Mouse (Mus musculus) stomach, embryonic 16.5 days (tissue): ENCODE results near the gene Pdzk1. TPM values are rescaled to one million over a fixed set of nuclear protein-coding genes. Genes with fewer than 3 reads are reported as not detected.

Experiments
- ATAC-seq: fragments of 200-750 bp; cut with Nextera tagmentation; 2 replicates; pipeline ENCODE4 v1.8.0; 2017; ENCODE audit warnings: moderate number of reproducible peaks, moderate TSS enrichment; ENCODE audit not compliant: insufficient read depth, low FRiP score
- H3K27ac ChIP-seq: fragments of 300-500 bp; sonication (generic); 2 replicates; pipeline ENCODE4 v1.5.1; 2014; ENCODE audit warnings: low read length
- H3K27me3 ChIP-seq: fragments of 300-500 bp; sonication (generic); 2 replicates; pipeline ENCODE4 v1.6.1; 2014; ENCODE audit warnings: low read length, control low read depth, mixed read lengths; ENCODE audit not compliant: control insufficient read depth, insufficient read depth
- H3K36me3 ChIP-seq: fragments of 300-500 bp; sonication (generic); 2 replicates; pipeline ENCODE4 v1.6.1; 2014; ENCODE audit warnings: low read length; ENCODE audit not compliant: control insufficient read depth, insufficient read depth
- H3K4me1 ChIP-seq: fragments of 300-500 bp; sonication (generic); 2 replicates; pipeline ENCODE4 v1.6.1; 2014; ENCODE audit warnings: low read length, control low read depth, mixed read lengths; ENCODE audit not compliant: control insufficient read depth, insufficient read depth
- H3K4me2 ChIP-seq: fragments of 300-500 bp; sonication (generic); 2 replicates; pipeline ENCODE4 v1.6.1; 2014; ENCODE audit warnings: low read depth, low read length, mixed read lengths
- H3K4me3 ChIP-seq: fragments of 300-500 bp; sonication (generic); replicated peaks from 2 replicates; pipeline ENCODE4 v1.5.1; 2014; ENCODE audit warnings: mild to moderate bottlenecking, low read length
- H3K9ac ChIP-seq: fragments of 300-500 bp; sonication (generic); 2 replicates; pipeline ENCODE4 v1.6.1; 2014; ENCODE audit warnings: low read length
- H3K9me3 ChIP-seq: fragments of 300-500 bp; sonication (generic); replicated peaks from 2 replicates; pipeline ENCODE4 v1.6.1; 2016; ENCODE audit warnings: low read length, control low read depth; ENCODE audit not compliant: control insufficient read depth
- WGBS: fragments of 180-500 bp; shearing (Covaris S2); extraction: QIAGEN DNeasy Blood & Tissue Kit; methylation state at CpG from one replicate; pipeline ENCODE4 v1.1.7; 2014; 5-methylcytosine and 5-hydroxymethylcytosine counted together
- polyA plus RNA-seq: library from polyadenylated mRNA; unstranded; fragments of >200 nt; fragmentation: Nextera tagmentation; extraction: Ambion mirVana; gene quantifications from 2 replicates; pipeline ENCODE4 v1.2.1, GENCODE M21; 2015

Pdzk1 gene
- polyA plus RNA-seq, 1 experiment from 2014 or later: 5.2 TPM

GRCm38 (mm10) chr3:96847661-96848060 lies 18.6 kb downstream of the Pdzk1 start:
- Histone ChIP-seq H3K36me3 (no peaks in the 10 kb centered on the region), H3K9me3 (no peaks in the 10 kb centered on the region), H3K9ac (no peak overlapping the region), H3K27me3 (no peaks in the 10 kb centered on the region), H3K4me3 (no peak overlapping the region), H3K4me1 (no peaks in the 10 kb centered on the region), H3K27ac (no peak overlapping the region), H3K4me2 (no peak overlapping the region)
- WGBS: 30% methylated on average over 6 of the region's 6 CpGs
- ATAC-seq: no peak

- Histone ChIP-seq H3K27ac (no peak overlapping the region), H3K4me2 (no peak overlapping the region), H3K4me1 (no peaks in the 10 kb centered on the region), H3K9me3 (no peaks in the 10 kb centered on the region), H3K27me3 (no peaks in the 10 kb centered on the region), H3K36me3 (no peaks in the 10 kb centered on the region), H3K9ac (no peak overlapping the region), H3K4me3 (no peak overlapping the region)
- no peak for ATAC-seq
- WGBS: 84% methylated on average over 7 of the region's 8 CpGs
Measured at GRCm38 (mm10) chr3:96848470-96848869, 19.4 kb downstream of the Pdzk1 start.

DNA sequence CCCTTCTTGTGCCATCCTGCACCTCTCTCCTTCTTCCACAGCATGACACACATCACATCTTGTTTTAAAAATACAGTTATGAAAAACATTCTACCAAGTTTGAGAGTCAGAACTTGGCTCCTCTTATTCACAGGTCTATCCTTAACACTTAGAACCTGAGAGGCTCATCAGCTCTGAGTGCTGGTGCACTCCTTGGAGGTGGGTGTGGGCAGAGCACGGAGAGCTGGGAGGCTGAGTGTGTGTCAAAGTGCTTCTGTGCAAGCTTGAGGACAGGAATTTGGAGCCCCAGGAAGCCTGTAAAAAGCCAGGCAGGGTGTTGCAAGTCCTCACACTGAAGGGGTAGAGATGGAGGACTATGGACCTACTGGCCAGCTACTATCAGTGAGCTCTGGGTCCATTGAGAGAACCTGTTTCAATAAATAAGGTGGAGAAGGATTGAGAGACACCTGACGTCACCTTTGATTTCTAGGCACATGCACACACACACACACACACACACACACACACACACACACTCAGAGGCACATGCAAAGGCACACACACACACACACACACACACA lies 20.2 kb downstream of the Pdzk1 start:
- H3K4me2 ChIP-seq: no peak overlapping the region
- H3K4me1 ChIP-seq: no peaks in the 10 kb centered on the region
- H3K27ac ChIP-seq: no peak overlapping the region
- no peaks in the 10 kb centered on the region for H3K27me3 ChIP-seq
- H3K4me3 ChIP-seq: no peak overlapping the region
- no peaks in the 10 kb centered on the region for H3K36me3 ChIP-seq
- 81% methylated on average over 2 of the region's 2 CpGs for whole genome bisulfite sequencing
- no peak for ATAC-seq
- H3K9ac ChIP-seq: no peak overlapping the region
- no peaks in the 10 kb centered on the region for H3K9me3 ChIP-seq

DNA sequence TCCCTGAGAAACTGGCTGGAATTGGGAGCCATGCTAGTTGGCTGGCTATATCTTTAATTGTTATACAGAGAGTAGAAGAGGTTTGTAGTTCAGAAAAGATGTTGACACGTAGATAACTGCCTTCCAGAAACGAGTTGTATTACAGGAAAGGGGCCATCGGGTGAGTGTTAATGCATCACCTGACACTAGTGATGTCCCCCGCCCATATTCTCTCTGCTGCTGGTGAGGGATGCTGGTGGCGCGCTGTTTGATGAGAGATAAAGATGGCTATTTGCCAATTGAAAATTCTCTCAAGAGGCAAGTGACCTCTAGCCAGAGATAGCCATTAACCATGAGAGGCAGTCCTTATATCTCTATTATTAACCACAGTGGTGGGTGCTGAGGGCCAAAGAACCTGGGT lies 23.5 kb downstream of the Pdzk1 start:
- no peak for ATAC-seq
- H3K9me3 ChIP-seq: no peaks in the 10 kb centered on the region
- WGBS: 62% methylated on average over 6 of the region's 6 CpGs
- no peaks in the 10 kb centered on the region for H3K27me3 ChIP-seq
- no peak overlapping the region for H3K4me3 ChIP-seq
- no peak overlapping the region for H3K4me2 ChIP-seq
- no peaks in the 10 kb centered on the region for H3K4me1 ChIP-seq
- H3K27ac ChIP-seq: no peak overlapping the region
- no peak overlapping the region for H3K9ac ChIP-seq
- no peaks in the 10 kb centered on the region for H3K36me3 ChIP-seq

- 74% methylated on average over 4 of the region's 4 CpGs for WGBS
- Histone ChIP-seq H3K4me1 (no peaks in the 10 kb centered on the region), H3K36me3 (no peaks in the 10 kb centered on the region), H3K27ac (no peak overlapping the region), H3K9ac (no peak overlapping the region), H3K9me3 (no peaks in the 10 kb centered on the region), H3K4me3 (no peak overlapping the region), H3K27me3 (no peaks in the 10 kb centered on the region), H3K4me2 (no peak overlapping the region)
- no peak for ATAC-seq
Measured at GRCm38 (mm10) chr3:96854376-96854775, 25.3 kb downstream of the Pdzk1 start.

GRCm38 (mm10) chr3:96855833-96856232 lies 26.7 kb downstream of the Pdzk1 start:
- Histone ChIP-seq H3K9ac (no peak overlapping the region), H3K36me3 (no peaks in the 10 kb centered on the region), H3K27me3 (no peaks in the 10 kb centered on the region), H3K4me1 (no peaks in the 10 kb centered on the region), H3K4me3 (no peak overlapping the region), H3K27ac (no peak overlapping the region), H3K9me3 (no peaks in the 10 kb centered on the region), H3K4me2 (no peak overlapping the region)
- ATAC-seq: no peak; the same call in 1 of the 2 replicates
- 68% methylated on average over 3 of the region's 3 CpGs for WGBS

GRCm38 (mm10) chr3:96860498-96860897 lies 31.4 kb downstream of the Pdzk1 start:
- H3K4me3 ChIP-seq: no peak overlapping the region
- H3K27ac ChIP-seq: no peak overlapping the region
- H3K4me2 ChIP-seq: no peak overlapping the region
- no peaks in the 10 kb centered on the region for H3K4me1 ChIP-seq
- no peaks in the 10 kb centered on the region for H3K36me3 ChIP-seq
- H3K9me3 ChIP-seq: no peaks in the 10 kb centered on the region
- no peak overlapping the region for H3K9ac ChIP-seq
- no peak for ATAC-seq
- H3K27me3 ChIP-seq: no peaks in the 10 kb centered on the region
- WGBS: 92% methylated on average over 5 of the region's 5 CpGs

DNA sequence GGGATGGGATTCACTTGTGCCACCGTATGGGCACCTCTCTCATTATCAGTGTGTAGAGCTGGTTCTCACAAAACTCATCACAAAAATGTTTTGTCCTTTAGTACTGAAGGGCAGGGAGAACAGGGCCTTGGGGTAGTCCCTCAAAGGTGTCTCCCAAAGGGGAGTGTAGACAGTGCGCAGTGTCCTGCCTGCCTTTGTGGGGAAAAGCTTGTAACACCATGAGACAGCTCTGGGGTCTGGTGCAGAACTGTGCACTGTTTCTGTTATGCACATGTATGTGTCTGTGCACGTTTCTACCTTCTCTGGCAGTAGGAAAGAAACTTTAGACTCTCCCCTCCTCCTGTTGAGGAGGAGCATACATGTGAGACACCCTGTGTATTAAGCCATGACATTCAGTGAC lies 38.8 kb downstream of the Pdzk1 start:
- no peaks in the 10 kb centered on the region for H3K27me3 ChIP-seq
- no peaks in the 10 kb centered on the region for H3K9me3 ChIP-seq
- no peaks in the 10 kb centered on the region for H3K4me1 ChIP-seq
- no peak overlapping the region for H3K4me3 ChIP-seq
- ATAC-seq: no peak
- WGBS: 88% methylated on average over 3 of the region's 3 CpGs
- no peak overlapping the region for H3K4me2 ChIP-seq
- H3K27ac ChIP-seq: no peak overlapping the region
- no peak overlapping the region for H3K9ac ChIP-seq
- 0 out of 2 replicates have a peak, but pooled peaks cover 14% of the 10 kb centered on the region for H3K36me3 ChIP-seq

DNA sequence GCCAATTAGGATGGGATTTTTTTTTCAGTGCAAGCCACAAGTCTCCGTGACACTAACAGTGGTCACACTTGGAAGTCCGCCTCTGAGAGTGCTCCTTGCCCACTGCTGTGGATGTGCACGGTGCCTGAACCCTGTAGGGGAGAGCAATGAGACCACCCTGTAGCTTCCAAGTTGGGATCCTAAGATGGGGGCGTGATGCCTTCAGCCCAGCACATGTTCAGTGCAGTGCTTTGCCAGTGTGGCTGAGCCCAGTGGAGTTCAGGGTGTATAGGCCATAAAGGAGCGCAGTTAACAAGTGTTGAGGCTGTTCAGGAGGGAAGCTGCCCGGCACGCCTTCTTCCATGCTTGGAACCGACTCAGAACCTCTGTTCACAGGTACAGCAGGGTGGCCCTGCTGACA lies 39.5 kb downstream of the Pdzk1 start:
- 0 out of 2 replicates have a peak, but pooled peaks cover 20% of the 10 kb centered on the region for H3K36me3 ChIP-seq
- no peaks in the 10 kb centered on the region for H3K9me3 ChIP-seq
- H3K9ac ChIP-seq: no peak overlapping the region
- H3K4me2 ChIP-seq: no peak overlapping the region
- H3K4me3 ChIP-seq: no peak overlapping the region
- no peak for ATAC-seq
- H3K4me1 ChIP-seq: no peaks in the 10 kb centered on the region
- H3K27ac ChIP-seq: no peak overlapping the region
- H3K27me3 ChIP-seq: no peaks in the 10 kb centered on the region
- 93% methylated on average over 8 of the region's 8 CpGs for WGBS
